Mouse (Mus musculus): ENCODE results near the gene Defb23. TPM values are rescaled to one million over a fixed set of nuclear protein-coding genes. Genes with fewer than 3 reads are reported as not detected.

The Defb23 gene
- polyA plus RNA-seq, 1 experiment from 2014 or later: not detected

GRCm38 (mm10) chr2:152452101-152452781 is 12.2 kb downstream of the Defb23 start:
- no peaks in the 10 kb centered on the region for H3K36me3 ChIP-seq (ENCODE audit: insufficient read depth)
- ATAC-seq (ENCODE audit: insufficient read depth) (peak; percentile 49), DNase-seq (no peak)
- no peak overlapping the region for H3K4me3 ChIP-seq (ENCODE audit: low read depth, low read length)
- no peaks in the 10 kb centered on the region for H3K27me3 ChIP-seq (ENCODE audit: insufficient read depth, low read length)
- no peak for TF ChIP-seq CTCF (IDR thresholded peaks at IDR 0.05; ENCODE audit: low read depth)
- no peaks in the 10 kb centered on the region for H3K4me1 ChIP-seq (ENCODE audit: insufficient read depth)
- H3K27ac ChIP-seq (ENCODE audit: low read depth): no peak overlapping the region
- no peak overlapping the region for H3K4me2 ChIP-seq
- no peak overlapping the region for H3K9ac ChIP-seq
- H3K9me3 ChIP-seq (ENCODE audit: low read depth, low read length): no peaks in the 10 kb centered on the region
- WGBS: 64% methylated on average over 4 of the region's 4 CpGs

- 6% methylated on average over 5 of the region's 5 CpGs for WGBS
Observed at GRCm38 (mm10) chr2:152450241-152450640, 14.2 kb downstream of the Defb23 start.

GRCm38 (mm10) chr2:152447461-152447860 is 17.0 kb downstream of the Defb23 start:
- no peaks in the 10 kb centered on the region for H3K36me3 ChIP-seq (ENCODE audit: insufficient read depth)
- H3K9ac ChIP-seq: no peak overlapping the region
- no peaks in the 10 kb centered on the region for H3K9me3 ChIP-seq (ENCODE audit: low read depth, low read length)
- DNase-seq: no peak
- TF ChIP-seq CTCF (IDR thresholded peaks at IDR 0.05; ENCODE audit: low read depth): no peak
- H3K4me2 ChIP-seq: no peak overlapping the region
- H3K4me1 ChIP-seq (ENCODE audit: insufficient read depth): no peaks in the 10 kb centered on the region
- no peaks in the 10 kb centered on the region for H3K27me3 ChIP-seq (ENCODE audit: insufficient read depth, low read length)
- WGBS: 25% methylated on average over 5 of the region's 5 CpGs
- no peak overlapping the region for H3K4me3 ChIP-seq (ENCODE audit: low read depth, low read length)
- ATAC-seq (ENCODE audit: insufficient read depth): no peak
- H3K27ac ChIP-seq (ENCODE audit: low read depth): no peak overlapping the region

More at GRCm38 (mm10) chr2:152450241-152450640, 14.2 kb downstream of the Defb23 start:
- no peaks in the 10 kb centered on the region for H3K27me3 ChIP-seq (ENCODE audit: insufficient read depth, low read length)
- ATAC-seq (ENCODE audit: insufficient read depth) (no peak), DNase-seq (peak; percentile 78)
- no peak overlapping the region for H3K27ac ChIP-seq (ENCODE audit: low read depth)
- H3K9ac ChIP-seq: no peak overlapping the region
- H3K4me1 ChIP-seq (ENCODE audit: insufficient read depth): no peaks in the 10 kb centered on the region
- no peaks in the 10 kb centered on the region for H3K36me3 ChIP-seq (ENCODE audit: insufficient read depth)
- peak; percentile 72 for TF ChIP-seq CTCF (IDR thresholded peaks at IDR 0.05; ENCODE audit: low read depth)
- no peaks in the 10 kb centered on the region for H3K9me3 ChIP-seq (ENCODE audit: low read depth, low read length)
- no peak overlapping the region for H3K4me2 ChIP-seq
- H3K4me3 ChIP-seq (ENCODE audit: low read depth, low read length): no peak overlapping the region

- Histone ChIP-seq H3K27me3 (ENCODE audit: insufficient read depth, low read length) (no peaks in the 10 kb centered on the region), H3K36me3 (ENCODE audit: insufficient read depth) (no peaks in the 10 kb centered on the region), H3K4me1 (ENCODE audit: insufficient read depth) (no peaks in the 10 kb centered on the region), H3K4me2 (no peak overlapping the region), H3K9me3 (ENCODE audit: low read depth, low read length) (no peaks in the 10 kb centered on the region), H3K4me3 (ENCODE audit: low read depth, low read length) (no peak overlapping the region), H3K27ac (ENCODE audit: low read depth) (no peak overlapping the region), H3K9ac (no peak overlapping the region)
- TF ChIP-seq CTCF (IDR thresholded peaks at IDR 0.05; ENCODE audit: low read depth): no peak
- ATAC-seq (ENCODE audit: insufficient read depth): no peak
- DNase-seq: no peak
- 42% methylated on average over 2 of the region's 2 CpGs for WGBS
Observed at GRCm38 (mm10) chr2:152446642-152447041, 17.8 kb downstream of the Defb23 start.

- DNase-seq (no peak), ATAC-seq (ENCODE audit: insufficient read depth) (no peak)
- Histone ChIP-seq H3K4me3 (ENCODE audit: low read depth, low read length) (no peak overlapping the region), H3K4me1 (ENCODE audit: insufficient read depth) (no peaks in the 10 kb centered on the region), H3K4me2 (no peak overlapping the region), H3K36me3 (ENCODE audit: insufficient read depth) (no peaks in the 10 kb centered on the region), H3K27ac (ENCODE audit: low read depth) (no peak overlapping the region), H3K9ac (no peak overlapping the region), H3K27me3 (ENCODE audit: insufficient read depth, low read length) (no peaks in the 10 kb centered on the region), H3K9me3 (ENCODE audit: low read depth, low read length) (no peaks in the 10 kb centered on the region)
- 71% methylated on average over 8 of the region's 8 CpGs for WGBS
- no peak for TF ChIP-seq CTCF (IDR thresholded peaks at IDR 0.05; ENCODE audit: low read depth)
Observed at GRCm38 (mm10) chr2:152443281-152443680, 21.1 kb downstream of the Defb23 start.

- no peaks in the 10 kb centered on the region for H3K9me3 ChIP-seq (ENCODE audit: low read depth, low read length)
- DNase-seq: no peak
- H3K27ac ChIP-seq (ENCODE audit: low read depth): no peak overlapping the region
- no peak for TF ChIP-seq CTCF (IDR thresholded peaks at IDR 0.05; ENCODE audit: low read depth)
- no peak for ATAC-seq (ENCODE audit: insufficient read depth)
- H3K4me3 ChIP-seq (ENCODE audit: low read depth, low read length): no peak overlapping the region
- 68% methylated on average over 4 of the region's 4 CpGs for WGBS
- no peak overlapping the region for H3K9ac ChIP-seq
- H3K27me3 ChIP-seq (ENCODE audit: insufficient read depth, low read length): no peaks in the 10 kb centered on the region
- H3K4me1 ChIP-seq (ENCODE audit: insufficient read depth): no peaks in the 10 kb centered on the region
- no peaks in the 10 kb centered on the region for H3K36me3 ChIP-seq (ENCODE audit: insufficient read depth)
- H3K4me2 ChIP-seq: no peak overlapping the region
Observed at GRCm38 (mm10) chr2:152442322-152442721, 22.1 kb downstream of the Defb23 start.

GRCm38 (mm10) chr2:152439833-152440232 is 24.6 kb downstream of the Defb23 start:
- no peaks in the 10 kb centered on the region for H3K4me1 ChIP-seq (ENCODE audit: insufficient read depth)
- no peak for TF ChIP-seq CTCF (IDR thresholded peaks at IDR 0.05; ENCODE audit: low read depth)
- no peaks in the 10 kb centered on the region for H3K27me3 ChIP-seq (ENCODE audit: insufficient read depth, low read length)
- WGBS: 56% methylated on average over 2 of the region's 2 CpGs
- no peak overlapping the region for H3K27ac ChIP-seq (ENCODE audit: low read depth)
- ATAC-seq (ENCODE audit: insufficient read depth): no peak
- no peak overlapping the region for H3K9ac ChIP-seq
- DNase-seq: no peak
- no peaks in the 10 kb centered on the region for H3K9me3 ChIP-seq (ENCODE audit: low read depth, low read length)
- H3K4me3 ChIP-seq (ENCODE audit: low read depth, low read length): no peak overlapping the region
- no peaks in the 10 kb centered on the region for H3K36me3 ChIP-seq (ENCODE audit: insufficient read depth)
- no peak overlapping the region for H3K4me2 ChIP-seq

All from lung, embryonic 14.5 days (tissue).